Mouse (Mus musculus): ENCODE measurements around the gene Mllt1. TPM values are rescaled to one million over a fixed set of nuclear protein-coding genes. Genes with fewer than 3 reads are reported as not detected.

The Mllt1 gene
- polyA plus RNA-seq, 1 experiment from 2014 or later = 20.4 TPM

GRCm38 (mm10) chr17:56851167-56851566, 84.0 kb downstream of the Mllt1 start:
- WGBS = 73% methylated on average over 3 of the region's 3 CpGs
- H3K27me3 ChIP-seq (ENCODE audit: control insufficient read depth, insufficient read depth, low read length) = no peaks in the 10 kb centered on the region
- H3K4me2 ChIP-seq (ENCODE audit: low read length) = no peak overlapping the region
- H3K4me1 ChIP-seq (ENCODE audit: control insufficient read depth in 2 of 2, insufficient read depth in 2 of 2, low read length in 2 of 2) = no peaks in the 10 kb centered on the region
- no peak for ATAC-seq (ENCODE audit: insufficient number of reproducible peaks, insufficient read depth, low FRiP score, low read depth)
- H3K9me3 ChIP-seq (ENCODE audit: control insufficient read depth, low read length) = no peaks in the 10 kb centered on the region
- H3K27ac ChIP-seq (replicated peaks in 1 of 2; ENCODE audit: control insufficient read depth in 1 of 2, insufficient read depth in 1 of 2, low read depth in 2 of 2, low read length in 2 of 2) = no peak overlapping the region
- H3K36me3 ChIP-seq (ENCODE audit: control insufficient read depth, insufficient read depth, low read length) = no peaks in the 10 kb centered on the region
- H3K9ac ChIP-seq (ENCODE audit: low read length) = no peak overlapping the region
- no peak overlapping the region for H3K4me3 ChIP-seq (ENCODE audit: control insufficient read depth in 1 of 2, insufficient read depth in 1 of 2, low read depth in 1 of 2, low read length in 2 of 2)

GRCm38 (mm10) chr17:56849710-56850109, 85.5 kb downstream of the Mllt1 start:
- ATAC-seq (ENCODE audit: insufficient number of reproducible peaks, insufficient read depth, low FRiP score, low read depth) = no peak
- Histone ChIP-seq H3K27ac (replicated peaks in 1 of 2; ENCODE audit: control insufficient read depth in 1 of 2, insufficient read depth in 1 of 2, low read depth in 2 of 2, low read length in 2 of 2) (no peak overlapping the region), H3K9ac (ENCODE audit: low read length) (no peak overlapping the region), H3K9me3 (ENCODE audit: control insufficient read depth, low read length) (no peaks in the 10 kb centered on the region), H3K27me3 (ENCODE audit: control insufficient read depth, insufficient read depth, low read length) (no peaks in the 10 kb centered on the region), H3K4me1 (ENCODE audit: control insufficient read depth in 2 of 2, insufficient read depth in 2 of 2, low read length in 2 of 2) (no peaks in the 10 kb centered on the region), H3K4me2 (ENCODE audit: low read length) (no peak overlapping the region), H3K4me3 (ENCODE audit: control insufficient read depth in 1 of 2, insufficient read depth in 1 of 2, low read depth in 1 of 2, low read length in 2 of 2) (no peak overlapping the region), H3K36me3 (ENCODE audit: control insufficient read depth, insufficient read depth, low read length) (no peaks in the 10 kb centered on the region)
- 83% methylated on average over 13 of the region's 13 CpGs for WGBS

DNA sequence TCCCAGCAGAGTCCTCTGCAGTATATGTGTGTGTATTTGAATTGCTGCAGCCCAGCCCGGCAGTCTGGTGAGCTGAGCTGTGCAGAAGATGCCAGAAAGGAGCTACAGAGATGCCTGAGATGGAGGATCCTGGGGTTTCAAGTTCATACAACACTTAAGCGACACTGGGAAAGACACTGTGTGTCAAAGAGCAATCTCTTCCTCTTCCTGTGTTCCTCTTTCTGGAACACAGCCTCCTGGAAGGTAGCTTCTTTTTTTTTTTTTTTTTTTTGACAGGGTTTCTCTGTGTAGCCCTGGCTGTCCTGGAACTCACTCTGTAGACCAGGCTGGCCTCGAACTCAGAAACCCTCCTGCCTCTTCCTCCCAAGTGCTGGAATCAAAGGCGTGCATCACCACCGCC, 86.4 kb downstream of the Mllt1 start:
- ATAC-seq (ENCODE audit: insufficient number of reproducible peaks, insufficient read depth, low FRiP score, low read depth) = no peak
- Histone ChIP-seq H3K9ac (ENCODE audit: low read length) (no peak overlapping the region), H3K4me1 (ENCODE audit: control insufficient read depth in 2 of 2, insufficient read depth in 2 of 2, low read length in 2 of 2) (no peaks in the 10 kb centered on the region), H3K4me2 (ENCODE audit: low read length) (no peak overlapping the region), H3K27me3 (ENCODE audit: control insufficient read depth, insufficient read depth, low read length) (no peaks in the 10 kb centered on the region), H3K36me3 (ENCODE audit: control insufficient read depth, insufficient read depth, low read length) (no peaks in the 10 kb centered on the region), H3K4me3 (ENCODE audit: control insufficient read depth in 1 of 2, insufficient read depth in 1 of 2, low read depth in 1 of 2, low read length in 2 of 2) (no peak overlapping the region), H3K9me3 (ENCODE audit: control insufficient read depth, low read length) (no peaks in the 10 kb centered on the region), H3K27ac (replicated peaks in 1 of 2; ENCODE audit: control insufficient read depth in 1 of 2, insufficient read depth in 1 of 2, low read depth in 2 of 2, low read length in 2 of 2) (no peak overlapping the region)
- 76% methylated on average over 5 of the region's 5 CpGs for WGBS

GRCm38 (mm10) chr17:56843678-56844077, 91.5 kb downstream of the Mllt1 start:
- Histone ChIP-seq H3K36me3 (ENCODE audit: control insufficient read depth, insufficient read depth, low read length) (no peaks in the 10 kb centered on the region), H3K27ac (replicated peaks in 1 of 2; ENCODE audit: control insufficient read depth in 1 of 2, insufficient read depth in 1 of 2, low read depth in 2 of 2, low read length in 2 of 2) (no peak overlapping the region), H3K4me2 (ENCODE audit: low read length) (no peak overlapping the region), H3K4me1 (ENCODE audit: control insufficient read depth in 2 of 2, insufficient read depth in 2 of 2, low read length in 2 of 2) (no peaks in the 10 kb centered on the region), H3K4me3 (ENCODE audit: control insufficient read depth in 1 of 2, insufficient read depth in 1 of 2, low read depth in 1 of 2, low read length in 2 of 2) (no peak overlapping the region), H3K9ac (ENCODE audit: low read length) (no peak overlapping the region), H3K9me3 (ENCODE audit: control insufficient read depth, low read length) (no peaks in the 10 kb centered on the region), H3K27me3 (ENCODE audit: control insufficient read depth, insufficient read depth, low read length) (no peaks in the 10 kb centered on the region)
- ATAC-seq (ENCODE audit: insufficient number of reproducible peaks, insufficient read depth, low FRiP score, low read depth) = no peak
- 79% methylated on average over 5 of the region's 5 CpGs for WGBS

Other genes starting within 250 kb of the Mllt1 start
- 1,100 and 1,119 TPM in 2 replicates for gene Ndufa11, start 217.6 kb downstream of the Mllt1 start, polyA plus RNA-seq (2014; fragmentation: Nextera tagmentation; extraction: Ambion mirVana)
- 17.7 TPM in 2 replicates for gene Vmac, start 217.4 kb downstream of the Mllt1 start, polyA plus RNA-seq (2014; fragmentation: Nextera tagmentation; extraction: Ambion mirVana)
- 31.0 and 31.5 TPM in 2 replicates for gene Nrtn, start 177.9 kb downstream of the Mllt1 start, polyA plus RNA-seq (2014; fragmentation: Nextera tagmentation; extraction: Ambion mirVana)
- gene Dus3l, start 170.7 kb downstream of the Mllt1 start, polyA plus RNA-seq (2014; fragmentation: Nextera tagmentation; extraction: Ambion mirVana) = 28.8 and 31.3 TPM in 2 replicates
- 0.96 and 1.2 TPM in 2 replicates for gene Prr22, start 165.2 kb downstream of the Mllt1 start, polyA plus RNA-seq (2014; fragmentation: Nextera tagmentation; extraction: Ambion mirVana)
- 4.3 and 5.0 TPM in 2 replicates for gene Rfx2, start 104.4 kb downstream of the Mllt1 start, polyA plus RNA-seq (2014; fragmentation: Nextera tagmentation; extraction: Ambion mirVana)
- gene Acsbg2, start 61.0 kb downstream of the Mllt1 start, polyA plus RNA-seq (2014; fragmentation: Nextera tagmentation; extraction: Ambion mirVana) = not detected in 2 replicates
- 0.35 and 0.74 TPM in 2 replicates for gene 1700061G19Rik, start 59.9 kb downstream of the Mllt1 start, polyA plus RNA-seq (2014; fragmentation: Nextera tagmentation; extraction: Ambion mirVana)
- gene Acer1, start 46.7 kb upstream of the Mllt1 start, polyA plus RNA-seq (2014; fragmentation: Nextera tagmentation; extraction: Ambion mirVana) = 0.16 TPM in 1 of 2 replicates, not detected in the other
- 120 and 128 TPM in 2 replicates for gene Clpp, start 54.9 kb upstream of the Mllt1 start, polyA plus RNA-seq (2014; fragmentation: Nextera tagmentation; extraction: Ambion mirVana)
- gene Alkbh7, start 61.9 kb upstream of the Mllt1 start, polyA plus RNA-seq (2014; fragmentation: Nextera tagmentation; extraction: Ambion mirVana) = 54.9 and 55.7 TPM in 2 replicates
- gene Pspn, start 64.6 kb upstream of the Mllt1 start, polyA plus RNA-seq (2014; fragmentation: Nextera tagmentation; extraction: Ambion mirVana) = not detected in 2 replicates
- gene Gtf2f1, start 75.9 kb upstream of the Mllt1 start, polyA plus RNA-seq (2014; fragmentation: Nextera tagmentation; extraction: Ambion mirVana) = 29.2 and 31.0 TPM in 2 replicates
- gene Gm17949, start 76.1 kb upstream of the Mllt1 start, polyA plus RNA-seq (2014; fragmentation: Nextera tagmentation; extraction: Ambion mirVana) = 0.34 TPM in 1 of 2 replicates, not detected in the other
- gene Khsrp, start 96.1 kb upstream of the Mllt1 start, polyA plus RNA-seq (2014; fragmentation: Nextera tagmentation; extraction: Ambion mirVana) = 32.2 and 36.9 TPM in 2 replicates
- not detected in 2 replicates for gene Slc25a41, start 106.2 kb upstream of the Mllt1 start, polyA plus RNA-seq (2014; fragmentation: Nextera tagmentation; extraction: Ambion mirVana)
- gene Crb3, start 123.7 kb upstream of the Mllt1 start, polyA plus RNA-seq (2014; fragmentation: Nextera tagmentation; extraction: Ambion mirVana) = 0.19 and 0.27 TPM in 2 replicates
- 16.1 and 18.0 TPM in 2 replicates for gene Slc25a23, start 124.4 kb upstream of the Mllt1 start, polyA plus RNA-seq (2014; fragmentation: Nextera tagmentation; extraction: Ambion mirVana)
- gene Dennd1c, start 143.1 kb upstream of the Mllt1 start, polyA plus RNA-seq (2014; fragmentation: Nextera tagmentation; extraction: Ambion mirVana) = 0.50 and 0.69 TPM in 2 replicates
- 5.6 and 7.5 TPM in 2 replicates for gene Tubb4a, start 152.4 kb upstream of the Mllt1 start, polyA plus RNA-seq (2014; fragmentation: Nextera tagmentation; extraction: Ambion mirVana)
- gene Tnfsf9, start 169.9 kb upstream of the Mllt1 start, polyA plus RNA-seq (2014; fragmentation: Nextera tagmentation; extraction: Ambion mirVana) = 1.9 and 2.8 TPM in 2 replicates
- not detected in 2 replicates for gene Cd70, start 214.4 kb upstream of the Mllt1 start, polyA plus RNA-seq (2014; fragmentation: Nextera tagmentation; extraction: Ambion mirVana)

Data from heart, embryonic 14.5 days (tissue).